Mouse (Mus musculus): Measurements from ENCODE around the gene Rps6ka5. TPM values are rescaled to one million over a fixed set of nuclear protein-coding genes. Genes with fewer than 3 reads are reported as not detected.
A peak's percentile ranks its signal among the peaks of the same experiment; 100 is the strongest.

Rps6ka5 gene
- total RNA-seq, 4 experiments from 2014 or later: 7.5 to 16.9 (median 10.2) TPM

DNA sequence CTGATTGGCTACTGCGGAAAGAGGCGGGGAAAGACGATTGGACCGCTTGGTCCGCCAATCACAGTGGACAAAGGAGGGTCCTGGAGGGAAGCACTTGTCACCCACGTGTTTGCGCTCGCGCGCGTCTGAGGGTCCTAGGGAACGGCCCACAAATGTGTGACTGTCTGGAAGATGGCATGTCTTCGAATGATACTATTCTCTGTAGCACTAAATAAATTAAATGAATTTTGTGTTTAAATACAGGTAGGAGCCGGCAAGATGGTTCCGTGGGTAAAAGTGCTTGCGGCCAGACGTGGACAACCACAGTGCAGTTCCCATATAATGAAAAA, 1.4 kb downstream of the Rps6ka5 start:
- DNase-seq (ENCODE audit: low spot score in 2 of 2): no peak

- peak; percentile 99 to 100 for DNase-seq (ENCODE audit: low spot score in 2 of 2)
Observed at GRCm38 (mm10) chr12:100724606-100725457, 2.0 kb downstream of the Rps6ka5 start.

DNA sequence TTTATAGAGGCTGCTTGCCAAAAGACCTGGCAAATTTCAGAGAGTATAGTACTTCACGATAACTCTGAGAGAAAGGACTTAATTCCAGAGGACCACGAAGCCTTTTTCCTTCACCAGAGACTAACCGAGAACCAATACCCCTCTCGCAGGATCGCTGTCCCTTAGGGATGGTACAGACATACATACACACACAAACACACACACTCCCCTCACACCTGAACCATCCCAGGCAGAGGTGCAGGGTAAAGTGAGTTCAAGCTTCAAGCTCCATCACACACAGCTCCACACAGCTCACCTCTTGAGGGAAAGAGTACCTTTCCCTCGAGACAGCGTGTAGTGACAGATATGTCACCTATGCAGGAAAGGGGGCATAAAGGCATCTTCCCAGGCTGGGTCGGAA, 2.6 kb downstream of the Rps6ka5 start:
- DNase-seq (ENCODE audit: low spot score in 2 of 2): peak in 1 of 2 experiments; percentile 2

DNA sequence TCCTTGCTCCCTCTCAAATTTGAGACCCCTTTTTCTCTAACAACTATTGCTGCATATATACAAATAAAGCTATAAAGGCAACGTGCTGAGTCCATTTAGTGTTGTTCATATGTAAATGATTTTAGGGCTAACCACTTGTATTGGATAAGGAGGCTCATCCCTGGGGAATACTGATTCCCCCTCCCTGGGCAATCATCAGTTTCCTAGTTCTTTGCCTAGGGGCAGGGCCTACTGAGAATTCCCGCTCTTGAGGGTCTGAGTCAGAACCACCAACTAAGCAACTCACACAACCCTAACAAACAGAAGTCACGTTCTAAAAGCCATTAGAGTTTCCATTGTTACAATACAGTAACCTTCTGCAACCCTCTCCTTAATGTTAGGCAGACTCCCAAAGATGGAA, 6.0 kb downstream of the Rps6ka5 start:
- DNase-seq (ENCODE audit: low spot score in 2 of 2): no peak

GRCm38 (mm10) chr12:100717446-100717845, 9.3 kb downstream of the Rps6ka5 start:
- DNase-seq (ENCODE audit: low spot score in 2 of 2): no peak

DNA sequence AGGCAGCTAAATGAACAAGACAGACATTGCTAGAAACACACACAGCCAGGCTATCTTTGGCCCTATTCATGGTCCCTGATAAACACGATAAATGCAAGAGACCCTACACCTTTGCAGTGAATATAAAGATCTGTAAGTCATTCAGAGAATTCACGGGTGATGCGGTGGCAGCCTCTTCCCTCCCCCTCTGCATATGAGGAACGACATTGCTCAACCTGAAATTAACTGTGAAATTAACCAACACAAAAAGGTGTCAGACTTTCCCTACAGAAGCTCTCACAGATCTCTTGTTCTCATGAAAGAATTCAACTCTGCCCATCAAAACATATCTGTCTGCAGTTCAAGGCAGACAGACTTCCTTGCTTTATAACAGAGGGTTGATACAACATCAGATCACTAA, 9.8 kb downstream of the Rps6ka5 start:
- DNase-seq (ENCODE audit: low spot score in 2 of 2): no peak

GRCm38 (mm10) chr12:100711819-100712218, 15.0 kb downstream of the Rps6ka5 start:
- no peak for DNase-seq (ENCODE audit: low spot score in 2 of 2)

GRCm38 (mm10) chr12:100711116-100711691, 15.6 kb downstream of the Rps6ka5 start:
- no peak for DNase-seq (ENCODE audit: low spot score in 2 of 2)

GRCm38 (mm10) chr12:100710432-100710831, 16.4 kb downstream of the Rps6ka5 start:
- DNase-seq (ENCODE audit: low spot score in 2 of 2): no peak

DNA sequence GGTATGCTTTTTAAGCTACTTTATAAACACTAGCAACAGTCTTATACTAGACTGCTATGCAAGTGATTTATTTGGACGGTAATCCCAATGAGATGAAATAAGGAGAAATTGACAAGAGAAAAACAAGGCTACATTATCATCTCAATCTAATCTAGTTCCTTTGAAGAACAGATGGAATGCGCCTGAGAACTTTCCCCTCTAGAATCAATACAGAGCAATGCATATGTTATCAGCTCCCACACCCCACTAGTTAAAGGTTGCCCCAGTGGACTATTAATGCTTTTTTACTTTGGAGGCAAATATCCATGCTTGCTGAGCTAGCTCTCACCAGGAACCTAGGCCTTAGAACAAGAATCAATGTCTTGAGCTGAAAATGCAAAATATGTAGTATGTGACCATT, 19.5 kb downstream of the Rps6ka5 start:
- DNase-seq (ENCODE audit: low spot score in 2 of 2): no peak

GRCm38 (mm10) chr12:100705057-100705722, 21.6 kb downstream of the Rps6ka5 start:
- DNase-seq (ENCODE audit: low spot score in 2 of 2): no peak

- DNase-seq (ENCODE audit: low spot score in 2 of 2): no peak
Observed at GRCm38 (mm10) chr12:100698019-100698418, 28.8 kb downstream of the Rps6ka5 start.

GRCm38 (mm10) chr12:100696621-100697020, 30.2 kb downstream of the Rps6ka5 start:
- DNase-seq (ENCODE audit: low spot score in 2 of 2): no peak

GRCm38 (mm10) chr12:100695252-100695651, 31.5 kb downstream of the Rps6ka5 start:
- DNase-seq (ENCODE audit: low spot score in 2 of 2): no peak

GRCm38 (mm10) chr12:100692208-100692607, 34.6 kb downstream of the Rps6ka5 start:
- DNase-seq (ENCODE audit: low spot score in 2 of 2): no peak

DNA sequence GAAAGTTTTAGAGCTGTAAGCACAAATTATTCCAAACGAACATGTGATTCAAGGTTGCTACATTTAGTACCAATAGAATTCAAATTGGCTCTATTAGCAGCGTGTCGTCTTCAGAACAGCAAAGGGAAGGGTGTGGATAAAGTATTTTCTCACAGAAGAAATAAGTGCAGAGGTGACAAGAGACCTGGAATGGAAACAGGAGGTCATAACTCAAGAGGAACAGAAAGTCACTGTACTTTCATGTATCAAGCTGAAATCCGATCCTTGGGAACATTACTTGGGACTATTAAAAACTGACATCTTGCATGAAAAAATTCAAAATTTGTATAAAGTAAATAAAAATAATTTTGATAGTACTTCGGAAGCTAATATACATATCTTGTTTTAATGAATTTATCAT, 36.3 kb downstream of the Rps6ka5 start:
- no peak for DNase-seq (ENCODE audit: low spot score in 2 of 2)

GRCm38 (mm10) chr12:100688177-100688576, 38.6 kb downstream of the Rps6ka5 start:
- DNase-seq (ENCODE audit: low spot score in 2 of 2): no peak

GRCm38 (mm10) chr12:100687001-100687400, 39.8 kb downstream of the Rps6ka5 start:
- no peak for DNase-seq (ENCODE audit: low spot score in 2 of 2)

DNA sequence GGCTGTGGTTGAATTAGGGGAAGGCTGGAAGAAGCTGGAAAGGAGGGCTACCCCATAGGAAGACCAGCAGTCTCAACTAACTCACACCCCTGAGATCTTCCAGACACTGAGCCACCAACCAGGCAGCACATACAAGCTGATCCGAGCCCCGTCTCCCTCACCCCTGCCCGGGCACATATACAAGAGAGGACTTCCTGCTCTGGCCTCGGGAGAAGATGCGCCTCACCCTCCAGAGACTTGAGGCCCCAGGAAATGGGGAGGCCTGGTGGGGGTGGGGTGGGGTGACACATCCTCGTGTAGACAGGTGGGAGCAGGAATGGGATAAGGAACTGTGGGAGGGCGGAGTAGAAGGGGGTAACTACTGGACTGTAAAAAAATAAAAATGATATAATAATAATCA, 45.0 kb downstream of the Rps6ka5 start:
- no peak for DNase-seq (ENCODE audit: low spot score in 2 of 2)

DNA sequence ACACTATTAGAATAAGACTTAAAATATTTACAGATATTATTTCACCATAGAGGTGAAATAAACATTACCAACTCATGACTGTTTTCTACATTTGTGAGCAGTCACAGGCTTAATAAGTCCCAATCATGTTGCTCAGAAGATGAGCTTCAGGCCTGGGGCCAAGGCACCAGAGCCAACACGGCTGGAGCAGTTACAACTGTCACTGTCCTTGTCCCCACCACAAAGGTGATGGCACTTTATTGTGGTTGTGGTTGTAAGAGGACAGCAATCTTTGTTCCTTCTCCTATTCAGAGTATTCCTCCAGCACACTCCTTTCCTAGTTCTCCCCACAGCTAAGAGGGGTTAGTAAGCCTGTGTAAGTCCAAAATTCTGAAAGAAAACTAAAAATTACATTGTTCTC, 45.5 kb downstream of the Rps6ka5 start:
- no peak for DNase-seq (ENCODE audit: low spot score in 2 of 2)

DNA sequence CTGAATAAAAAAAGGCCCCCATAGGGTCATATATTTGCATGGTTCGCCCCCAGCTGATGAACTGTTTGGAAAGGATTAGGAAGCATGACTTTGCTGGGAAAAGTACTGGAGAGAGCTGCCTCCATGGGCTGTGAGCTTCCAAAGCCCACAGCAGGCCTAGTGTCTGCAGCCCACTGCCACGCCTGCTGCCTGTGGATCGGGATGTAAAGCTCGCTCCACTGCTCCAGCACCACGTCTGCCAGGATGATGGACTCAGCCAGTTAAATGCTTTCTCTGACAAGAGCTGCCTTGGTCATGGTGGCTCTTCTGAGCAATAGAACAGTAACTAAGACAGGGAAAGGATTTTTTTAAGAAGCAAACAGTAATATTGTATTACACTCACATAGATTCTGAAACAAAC, 46.1 kb downstream of the Rps6ka5 start:
- no peak for DNase-seq (ENCODE audit: low spot score in 2 of 2)

GRCm38 (mm10) chr12:100670647-100671199, 56.1 kb downstream of the Rps6ka5 start:
- no peak for DNase-seq (ENCODE audit: low spot score in 2 of 2)
